Mouse (Mus musculus) frontal cortex, postnatal 36 days (tissue): ENCODE measurements around the gene AC109138.7.

Experiments
- DNase-seq, 2 experiments: peaks; one replicate each; pipeline ENCODE4 v3.0.0; 2022; ENCODE audit warnings: low spot score in 2 of 2

Gene AC109138.7

DNA sequence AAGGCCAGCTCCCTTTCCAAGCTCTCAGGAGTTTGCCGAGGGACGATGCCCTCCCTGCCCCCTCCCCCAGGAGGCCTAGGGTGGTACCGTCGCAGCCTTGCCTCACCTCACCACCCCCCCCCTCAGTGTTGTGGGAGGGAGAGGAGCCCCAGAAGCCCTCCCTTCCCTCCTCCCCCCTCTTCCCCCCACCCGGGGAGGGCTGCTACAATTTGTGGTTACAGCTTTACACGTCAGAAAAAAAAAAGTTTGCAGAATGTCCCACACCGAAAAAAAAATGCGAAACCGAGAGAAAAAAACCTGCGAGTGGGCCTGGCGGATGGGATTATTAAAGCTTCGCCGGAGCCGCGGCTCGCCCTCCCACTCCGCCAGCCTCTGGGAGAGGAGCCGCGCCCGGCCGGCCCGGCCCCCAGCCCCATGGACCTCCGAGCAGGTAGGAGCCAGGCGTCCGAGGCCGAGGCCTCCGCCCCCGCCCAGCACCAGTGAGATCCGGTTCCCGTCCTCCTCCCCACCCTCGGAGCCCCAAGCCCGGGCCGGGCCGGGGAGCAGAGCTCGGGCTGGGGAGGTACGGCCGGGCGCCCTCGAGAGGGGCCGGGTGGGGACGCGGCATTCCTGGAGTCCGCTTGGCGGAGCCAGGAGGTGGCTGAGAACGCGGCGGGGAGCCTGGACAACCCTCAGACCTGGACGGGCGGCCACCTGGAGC, at the start of gene AC109138.7, which contains the start of gene Clcf1:
AC109138.7 (plus strand) TSS at position 287 of the 700 bp plus-strand sequence.
Clcf1 (plus strand) TSS at position 168 of the 700 bp plus-strand sequence.
- DNase-seq: no peak

- DNase-seq: no peak
Observed at GRCm38 (mm10) chr19:4164721-4165120, 49.4 kb upstream of the AC109138.7 start.

- no peak for DNase-seq
Observed at GRCm38 (mm10) chr19:4166678-4167476, 47.3 kb upstream of the AC109138.7 start.

GRCm38 (mm10) chr19:4169378-4169784, 44.8 kb upstream of the AC109138.7 start:
- DNase-seq: peak; percentile 99 to 100

DNA sequence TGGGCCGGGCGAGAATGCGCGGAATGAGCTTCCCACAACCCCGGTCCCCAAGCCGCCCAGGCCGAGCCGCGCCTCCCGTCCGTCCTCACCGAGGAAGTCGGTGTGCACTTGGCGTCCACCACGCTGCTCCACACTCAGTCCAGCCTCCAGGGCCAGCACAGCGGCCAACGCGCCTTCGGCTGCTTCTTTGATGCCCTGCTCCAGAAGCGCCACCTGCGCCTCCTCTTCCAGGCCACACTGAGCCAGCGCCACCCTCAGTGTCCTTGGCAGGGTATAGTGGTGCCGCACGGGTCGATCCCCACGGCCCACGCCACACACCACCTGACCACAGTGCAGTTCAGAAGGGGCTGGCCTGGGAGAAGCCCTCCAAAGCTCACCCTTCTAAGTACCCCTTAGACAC, 44.3 kb upstream of the AC109138.7 start:
- DNase-seq: no peak

DNA sequence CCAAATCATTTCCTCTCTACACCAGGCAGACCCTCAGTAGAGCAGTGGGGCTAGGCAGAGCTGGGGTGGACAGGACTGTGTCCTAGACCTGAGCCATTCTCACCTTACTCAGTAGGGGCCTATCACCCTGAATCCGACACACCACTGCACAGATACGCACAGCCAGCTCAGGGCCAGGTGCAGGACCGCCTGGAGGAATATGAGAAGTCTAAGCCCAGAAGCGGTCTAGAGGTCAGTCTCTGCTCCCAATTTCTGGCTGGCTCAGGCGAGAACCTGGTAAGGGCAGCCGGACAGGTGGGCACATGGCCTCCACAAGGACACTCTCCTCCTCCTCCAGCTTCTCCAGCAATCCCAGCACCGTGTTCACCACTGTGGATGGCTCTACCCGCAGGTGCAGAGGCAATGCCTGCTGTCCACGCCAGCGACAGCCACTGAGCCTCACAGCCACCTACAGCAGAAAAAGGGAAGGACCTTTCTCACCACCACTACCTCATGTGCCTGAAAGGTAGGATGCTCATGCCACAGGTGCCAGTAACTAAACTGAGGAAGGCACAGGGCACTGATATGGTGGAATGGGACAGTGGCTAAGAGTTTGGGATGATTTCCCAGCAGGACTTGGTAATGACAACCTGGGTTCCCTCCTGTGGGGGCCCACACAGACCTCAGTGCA, 43.3 kb upstream of the AC109138.7 start:
- no peak for DNase-seq

DNA sequence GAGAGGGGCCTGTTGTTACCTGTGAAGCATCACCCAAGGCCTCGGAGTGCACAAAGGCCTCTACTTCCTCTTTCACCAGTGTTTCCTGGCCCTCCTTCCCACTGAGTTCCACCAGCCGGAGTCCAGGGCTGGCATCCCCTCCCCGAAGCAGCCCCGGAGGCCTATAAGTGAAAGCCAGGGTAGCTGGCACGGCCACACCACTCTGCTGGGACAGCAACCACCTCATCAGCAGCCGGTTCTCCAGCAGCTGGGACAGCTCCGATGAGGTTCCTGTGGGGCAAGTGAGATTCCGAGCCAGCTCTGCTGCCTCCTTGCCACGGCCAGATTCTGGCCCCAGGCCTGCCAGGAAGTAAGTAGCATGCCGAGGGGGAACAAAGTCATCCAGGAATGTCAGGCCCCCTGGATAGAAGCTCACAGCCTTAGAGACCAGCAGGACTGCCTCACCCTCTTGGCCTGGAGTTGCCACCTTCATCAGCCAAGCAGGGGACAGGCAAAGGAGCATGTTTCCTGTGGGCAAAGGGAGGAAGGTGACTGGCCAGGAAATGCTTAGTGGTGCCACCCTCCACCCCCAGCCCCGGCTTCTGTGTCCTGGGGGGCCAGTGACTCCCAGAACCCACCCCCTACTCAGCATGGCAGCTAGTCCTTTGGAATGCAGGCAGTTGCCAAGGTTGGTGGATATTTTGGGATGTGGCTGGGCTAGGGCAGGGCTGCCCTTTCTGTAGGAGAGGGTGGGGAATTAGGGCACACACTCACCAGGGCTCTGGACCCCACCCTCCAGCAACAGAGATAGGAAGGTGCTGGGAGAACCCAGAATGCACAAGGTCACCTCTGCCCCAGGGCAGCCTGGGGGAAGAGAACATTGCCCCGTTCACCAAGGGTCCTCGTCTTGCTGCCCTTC, 42.5 kb upstream of the AC109138.7 start:
- DNase-seq: no peak

- no peak for DNase-seq
Observed at GRCm38 (mm10) chr19:4172925-4173324, 41.2 kb upstream of the AC109138.7 start.

DNA sequence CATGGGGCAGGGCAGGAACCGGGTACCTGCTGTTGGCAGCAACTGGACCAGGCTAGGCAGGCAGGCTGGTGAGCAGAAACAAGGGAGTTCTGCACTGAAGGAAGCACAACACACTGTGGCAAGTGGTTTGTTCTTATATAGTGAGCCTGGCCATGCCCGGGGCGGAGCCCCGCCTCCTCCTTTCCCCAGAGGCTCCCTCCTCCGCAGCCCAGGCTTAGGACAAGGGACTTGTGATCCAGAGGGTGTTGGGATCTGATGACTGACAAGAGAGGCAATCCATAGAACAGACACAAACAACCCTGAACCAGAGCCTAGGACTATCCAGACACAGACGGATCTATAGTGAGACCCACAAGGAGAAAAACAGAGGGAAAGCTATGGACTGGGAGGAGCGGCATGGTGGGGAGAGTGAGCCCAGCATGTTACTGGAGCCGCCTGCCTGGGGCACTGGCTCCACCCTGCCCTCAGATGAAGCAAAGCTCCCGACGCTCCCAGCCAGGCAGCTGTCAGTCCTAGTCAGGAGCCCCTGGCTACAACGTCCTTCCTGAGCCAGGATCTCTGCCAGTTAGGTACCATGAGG, 38.7 kb upstream of the AC109138.7 start, which contains the start of gene Carns1:
Carns1 (minus strand) TSS at position 112 of the 580 bp plus-strand sequence.
- DNase-seq: peak in 1 of 2 experiments; percentile 27

GRCm38 (mm10) chr19:4180411-4180810, 33.7 kb upstream of the AC109138.7 start:
- no peak for DNase-seq

- DNase-seq: peak; percentile 62 to 84
Observed at GRCm38 (mm10) chr19:4181892-4182291, 32.3 kb upstream of the AC109138.7 start.

- DNase-seq: no peak
Observed at GRCm38 (mm10) chr19:4183689-4184088, 30.5 kb upstream of the AC109138.7 start.

- no peak for DNase-seq
Observed at GRCm38 (mm10) chr19:4184976-4185975, 28.9 kb upstream of the AC109138.7 start.

DNA sequence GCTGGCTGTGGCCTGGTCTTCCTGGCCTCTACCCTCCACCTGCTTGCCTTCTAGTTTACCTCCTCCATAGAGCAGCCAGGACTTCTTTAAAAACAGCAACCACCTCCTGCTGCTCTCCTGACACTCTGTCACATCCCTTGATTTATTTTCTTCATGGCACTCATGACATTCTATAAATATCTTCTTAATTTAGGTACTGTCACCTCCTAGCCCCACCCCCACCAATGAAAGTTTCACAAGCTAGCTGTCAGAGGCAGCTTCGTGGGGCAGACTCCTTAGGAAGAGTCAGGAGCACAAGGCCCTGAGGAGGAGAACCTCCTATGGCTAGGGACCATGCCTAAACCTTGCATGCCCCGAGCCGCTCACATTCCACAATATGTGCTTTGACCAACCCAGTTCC, 26.9 kb upstream of the AC109138.7 start:
- no peak for DNase-seq

GRCm38 (mm10) chr19:4189051-4189620, 25.0 kb upstream of the AC109138.7 start:
- no peak for DNase-seq

DNA sequence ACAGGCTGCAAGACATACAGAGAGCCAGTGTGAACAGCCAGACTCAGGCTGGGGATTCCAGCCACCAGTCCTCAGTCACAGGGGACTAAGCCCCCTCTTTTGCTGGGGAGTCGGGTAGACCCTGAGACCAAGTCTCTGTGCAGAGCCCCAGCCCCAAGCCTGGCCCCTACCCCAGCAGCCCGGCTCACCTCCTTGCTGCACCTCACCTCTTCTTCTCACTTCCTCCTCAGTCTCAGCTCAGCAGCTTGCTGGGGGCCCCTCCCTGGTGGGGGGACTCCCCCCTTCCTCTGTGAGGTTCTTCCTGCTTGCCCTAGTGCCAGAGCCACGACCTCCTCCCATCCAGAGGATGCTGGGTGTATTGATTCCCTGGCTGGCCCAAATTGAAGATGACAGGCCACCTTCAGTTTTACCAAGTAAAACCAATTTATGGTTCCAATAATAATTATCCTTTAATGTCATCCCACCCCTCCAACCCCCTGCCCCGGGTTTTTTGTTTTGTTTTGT, 23.3 kb upstream of the AC109138.7 start, which contains the start of gene Tbc1d10c:
Tbc1d10c (minus strand) TSS at position 454 of the 504 bp plus-strand sequence.
- no peak for DNase-seq

DNA sequence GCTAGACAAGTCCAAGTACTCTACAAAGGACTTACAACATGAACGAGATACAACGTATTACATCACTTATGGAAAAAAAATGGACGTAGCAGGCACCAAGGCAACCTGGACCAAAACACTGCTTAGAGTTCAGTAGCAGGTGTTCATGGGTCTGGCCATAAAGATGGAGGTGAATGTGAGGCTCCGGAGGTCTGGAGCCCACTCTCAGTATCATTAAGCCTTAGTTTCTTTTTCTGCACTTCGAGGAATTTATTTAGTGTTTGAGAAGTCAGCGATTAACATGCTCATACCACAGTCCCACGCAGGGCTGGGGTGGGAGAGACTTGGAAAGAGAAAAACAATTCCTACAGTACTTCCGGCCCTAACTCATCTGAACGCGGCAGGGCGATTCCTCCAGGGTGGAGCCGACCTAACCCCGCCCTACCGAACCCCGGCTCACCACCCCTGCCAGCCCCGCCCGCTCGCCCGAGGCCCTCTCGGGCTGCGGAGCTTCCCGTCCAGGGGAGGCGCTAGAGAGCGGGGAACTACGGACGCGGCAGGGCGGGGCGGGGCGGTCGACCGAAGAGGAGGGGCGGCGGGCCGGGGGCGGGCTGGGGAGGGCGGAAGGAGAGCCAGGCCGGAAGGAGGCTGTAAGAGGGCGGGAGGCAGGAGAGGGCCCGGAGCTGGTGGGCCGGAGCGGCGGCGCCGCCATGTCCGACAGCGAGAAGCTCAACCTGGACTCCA, 22.5 kb upstream of the AC109138.7 start, which contains the start of gene Ppp1ca:
Ppp1ca (plus strand) TSS at position 538 of the 723 bp plus-strand sequence.
- peak; percentile 86 to 89 for DNase-seq
